Comparison of ENCODE assay signal across 27 mouse cellular contexts in genomic region chr13:103176871-103177270, GRCm38 (mm10).
A peak's percentile ranks its signal among the peaks of the same experiment; 100 is the strongest.
DNase-seq lines count a peak whose midpoint lies in the region; ATAC-seq and TF ChIP-seq lines count a peak whose summit lies in the region.
"Had no signal": no experiment of that assay in that cellular context is flagged by ENCODE, and none has a peak within 500 bp of the region (broad histone marks: within the 10 kb centered on the region; RNA-seq: fewer than 3 reads in every experiment).

No protein-coding gene starts in this region.

- no peaks in the 10 kb centered on the region for H3K4me1 ChIP-seq in intestine, embryonic 14.5 days (replicated peaks; ENCODE audit: control insufficient read depth, insufficient read depth, low read length)
- no peaks in the 10 kb centered on the region for H3K4me1 ChIP-seq in intestine, embryonic 16.5 days (ENCODE audit: control insufficient read depth, insufficient read depth, low read length)
- H3K4me1 ChIP-seq in kidney, adult 2 months (ENCODE audit: control insufficient read depth, insufficient read depth, low read length): no peaks in the 10 kb centered on the region
- no peaks in the 10 kb centered on the region for H3K4me1 ChIP-seq in kidney, embryonic 14.5 days (ENCODE audit: control insufficient read depth, insufficient read depth, low read length)
- H3K4me1 ChIP-seq in lung, adult 2 months (ENCODE audit: control insufficient read depth, insufficient read depth, low read length): no peaks in the 10 kb centered on the region
- H3K4me1 ChIP-seq: embryonic facial prominence, embryonic 12.5 days; embryonic facial prominence, embryonic 15.5 days had no signal

- H3K4me2 ChIP-seq in intestine, embryonic 14.5 days (ENCODE audit: low read length): no peak overlapping the region
- H3K4me2 ChIP-seq in intestine, embryonic 16.5 days (ENCODE audit: low read depth, low read length): no peak overlapping the region
- H3K4me2 ChIP-seq in kidney, embryonic 14.5 days (replicated peaks; ENCODE audit: low read depth, low read length): no peak overlapping the region
- H3K4me2 ChIP-seq: embryonic facial prominence, embryonic 12.5 days; embryonic facial prominence, embryonic 15.5 days; forebrain, embryonic 15.5 days; heart, embryonic 11.5 days; hindbrain, embryonic 13.5 days had no signal

- H3K9ac ChIP-seq in intestine, embryonic 14.5 days (ENCODE audit: low read length): no peak overlapping the region
- H3K9ac ChIP-seq in intestine, embryonic 16.5 days (ENCODE audit: low read depth, low read length): no peak overlapping the region
- H3K9ac ChIP-seq in kidney, embryonic 14.5 days (ENCODE audit: low read depth, low read length): no peak overlapping the region
- H3K9ac ChIP-seq: embryonic facial prominence, embryonic 12.5 days; embryonic facial prominence, embryonic 15.5 days; forebrain, embryonic 15.5 days; hindbrain, embryonic 13.5 days had no signal

- WGBS in intestine, embryonic 14.5 days: 77% methylated on average over 7 of the region's 7 CpGs
- 74% methylated on average over 7 of the region's 7 CpGs for WGBS in intestine, embryonic 16.5 days
- WGBS in kidney, adult 2 months: 55% methylated on average over 7 of the region's 7 CpGs
- WGBS in kidney, embryonic 14.5 days: 78% methylated on average over 7 of the region's 7 CpGs
- WGBS in lung, adult 2 months: 77% methylated on average over 7 of the region's 7 CpGs

- H3K4me3 ChIP-seq in intestine, embryonic 14.5 days (ENCODE audit: low read depth, low read length): no peak overlapping the region
- no peak overlapping the region for H3K4me3 ChIP-seq in intestine, embryonic 16.5 days (ENCODE audit: low read length)
- no peak overlapping the region for H3K4me3 ChIP-seq in kidney, adult 2 months (ENCODE audit: insufficient read depth, low read depth, low read length)
- H3K4me3 ChIP-seq in kidney, embryonic 14.5 days (ENCODE audit: low read length): no peak overlapping the region
- no peak overlapping the region for H3K4me3 ChIP-seq in lung, adult 2 months (replicated peaks; ENCODE audit: extremely low read depth, low read depth, low read length)
- H3K4me3 ChIP-seq: embryonic facial prominence, embryonic 12.5 days; embryonic facial prominence, embryonic 15.5 days; forebrain, embryonic 15.5 days; hindbrain, embryonic 10.5 days; hindbrain, embryonic 13.5 days had no signal

- H3K27me3 ChIP-seq in intestine, embryonic 14.5 days (replicated peaks; ENCODE audit: control insufficient read depth, insufficient read depth, low read length): no peaks in the 10 kb centered on the region
- no peaks in the 10 kb centered on the region for H3K27me3 ChIP-seq in intestine, embryonic 16.5 days (replicated peaks; ENCODE audit: control insufficient read depth, insufficient read depth, low read length)
- no peaks in the 10 kb centered on the region for H3K27me3 ChIP-seq in kidney, adult 2 months (replicated peaks; ENCODE audit: control insufficient read depth, insufficient read depth, low read length)
- no peaks in the 10 kb centered on the region for H3K27me3 ChIP-seq in kidney, embryonic 14.5 days (ENCODE audit: control insufficient read depth, insufficient read depth, low read length)
- H3K27me3 ChIP-seq: CH12.LX; embryonic facial prominence, embryonic 12.5 days; embryonic facial prominence, embryonic 15.5 days; forebrain, embryonic 15.5 days; Patski had no signal

- no peaks in the 10 kb centered on the region for H3K9me3 ChIP-seq in intestine, embryonic 14.5 days (ENCODE audit: control insufficient read depth, low read length)
- H3K9me3 ChIP-seq in intestine, embryonic 16.5 days (ENCODE audit: control insufficient read depth, low read length): no peaks in the 10 kb centered on the region
- H3K9me3 ChIP-seq in kidney, embryonic 14.5 days (ENCODE audit: control insufficient read depth, low read length): no peaks in the 10 kb centered on the region
- H3K9me3 ChIP-seq: embryonic facial prominence, embryonic 12.5 days; embryonic facial prominence, embryonic 15.5 days; forebrain, embryonic 15.5 days; hindbrain, embryonic 13.5 days had no signal

- H3K36me3 ChIP-seq in intestine, embryonic 14.5 days (ENCODE audit: control insufficient read depth, insufficient read depth, low read length): no peaks in the 10 kb centered on the region
- no peaks in the 10 kb centered on the region for H3K36me3 ChIP-seq in intestine, embryonic 16.5 days (ENCODE audit: control insufficient read depth, insufficient read depth, low read length)
- H3K36me3 ChIP-seq in kidney, adult 2 months (ENCODE audit: control insufficient read depth, insufficient read depth, low read length): no peaks in the 10 kb centered on the region
- H3K36me3 ChIP-seq in kidney, embryonic 14.5 days (ENCODE audit: control insufficient read depth, insufficient read depth, low read length): no peaks in the 10 kb centered on the region
- H3K36me3 ChIP-seq: embryonic facial prominence, embryonic 12.5 days; embryonic facial prominence, embryonic 15.5 days; forebrain, embryonic 15.5 days; G1E; hindbrain, embryonic 10.5 days; hindbrain, embryonic 13.5 days had no signal

- no peak for TF ChIP-seq POLR2A in kidney, adult 2 months (IDR thresholded peaks at IDR 0.05; ENCODE audit: low read depth, low read length)
- no peak for TF ChIP-seq POLR2A in lung, adult 2 months (IDR thresholded peaks at IDR 0.05; ENCODE audit: borderline replicate concordance, extremely low read depth, low read depth, low read length)

- TF ChIP-seq CTCF in kidney, adult 2 months (conservative IDR thresholded peaks at IDR 0.05; ENCODE audit: insufficient read depth, insufficient read length, low read depth, low read length): no peak
- no peak for TF ChIP-seq CTCF in lung, adult 2 months (IDR thresholded peaks at IDR 0.05; ENCODE audit: insufficient read depth, low read length)

- no peak overlapping the region for H3K27ac ChIP-seq in intestine, embryonic 14.5 days (ENCODE audit: low read depth)
- H3K27ac ChIP-seq in intestine, embryonic 16.5 days (ENCODE audit: low read length): no peak overlapping the region
- no peak overlapping the region for H3K27ac ChIP-seq in kidney, adult 2 months (ENCODE audit: insufficient read depth, low read depth, low read length)
- no peak overlapping the region for H3K27ac ChIP-seq in kidney, embryonic 14.5 days (ENCODE audit: low read depth, low read length)
- H3K27ac ChIP-seq: embryonic facial prominence, embryonic 12.5 days; embryonic facial prominence, embryonic 15.5 days; forebrain, embryonic 15.5 days; hindbrain, embryonic 10.5 days; hindbrain, embryonic 13.5 days had no signal

- ATAC-seq in intestine, embryonic 14.5 days (replicated peaks; ENCODE audit: low FRiP score, low TSS enrichment, low read depth): no peak
- ATAC-seq in intestine, embryonic 16.5 days: no peak
- no peak for ATAC-seq in kidney, embryonic 14.5 days (ENCODE audit: low FRiP score, low TSS enrichment)
- ATAC-seq: forebrain, embryonic 15.5 days; hindbrain, embryonic 16.5 days; Patski had no signal

- peak; percentile 9 for DNase-seq in intestine, embryonic 14.5 days (ENCODE audit: low spot score)
- DNase-seq in kidney, adult 2 months: peak; percentile 78
- DNase-seq in kidney, adult 9 months: peak; percentile 65
- DNase-seq in kidney, postnatal 25 days: peak; percentile 64 to 67
- no peak for DNase-seq in cerebellum, adult 18-20 months
- DNase-seq in lung, adult 2 months: no peak
- DNase-seq: adrenal gland, postnatal 10 days; adrenal gland, postnatal 36 days; B cell, adult 2 months; cerebellum, adult 2 months; cerebellum, adult 9-11 months; cerebellum, postnatal 25 days; gastrocnemius, postnatal 10 days; gastrocnemius, postnatal 36 days; heart, postnatal 36 days had no signal

Comparison
In these comparisons a context has a peak if more than half of its experiments do, and no peak if none do; other contexts are left out.
1. DNase-seq: peak in intestine, embryonic 14.5 days (single experiment), kidney, adult 2 months (single experiment), kidney, adult 9 months (single experiment) and kidney, postnatal 25 days (2 of 2); none in cerebellum, adult 18-20 months (0 of 2) and lung, adult 2 months (single experiment).